Mouse (Mus musculus) spleen, adult 2 months (tissue): ENCODE results near the gene Pitpnm3. TPM values are rescaled to one million over a fixed set of nuclear protein-coding genes. Genes with fewer than 3 reads are reported as not detected.

ENCODE experiments used
- DNase-seq, 2 experiments: peaks; one replicate each; pipeline versions ENCODE4 v3.0.0 to v3.0.0-alpha.2; 2012 to 2021; ENCODE audit warnings: low spot score in 2 of 2, low read depth in 1 of 2
- H3K27ac ChIP-seq: fragments of 200-500 bp; 2 replicates; pipeline ENCODE4 v1.5.1; 2012; ENCODE audit warnings: low read length, inconsistent platforms; ENCODE audit not compliant: insufficient read depth
- H3K27me3 ChIP-seq: fragments of 200-500 bp; 2 replicates; pipeline ENCODE4 v1.6.1; 2012; ENCODE audit warnings: mild to moderate bottlenecking, moderate library complexity, low read length, inconsistent platforms; ENCODE audit not compliant: control insufficient read depth, insufficient read depth
- H3K36me3 ChIP-seq: fragments of 200-500 bp; 2 replicates; pipeline ENCODE4 v1.6.1; 2012; ENCODE audit warnings: mild to moderate bottlenecking, low read length, inconsistent platforms; ENCODE audit not compliant: control insufficient read depth, insufficient read depth
- H3K4me1 ChIP-seq: fragments of 200-500 bp; 2 replicates; pipeline ENCODE4 v1.6.1; 2011; ENCODE audit warnings: inconsistent platforms; ENCODE audit not compliant: control insufficient read depth, insufficient read depth, insufficient read length
- H3K4me3 ChIP-seq: fragments of 200-500 bp; 2 replicates; pipeline ENCODE4 v1.5.1; 2011; ENCODE audit warnings: mild to moderate bottlenecking, inconsistent platforms; ENCODE audit not compliant: insufficient read depth, insufficient read length; ENCODE audit errors: extremely low read depth
- CTCF ChIP-seq: fragments of 200-500 bp; IDR thresholded peaks from 2 replicates; pipeline ENCODE4 v1.5.1; 2011; ENCODE audit warnings: mild to moderate bottlenecking, inconsistent platforms; ENCODE audit not compliant: insufficient read depth, insufficient read length, insufficient replicate concordance; ENCODE audit errors: extremely low read depth
- POLR2A ChIP-seq: fragments of 200-500 bp; IDR thresholded peaks from 2 replicates; pipeline ENCODE4 v1.6.1; 2011; ENCODE audit warnings: low read depth, low read length, inconsistent platforms
- WGBS: fragments of 180-500 bp; shearing (Covaris S2); methylation state at CpG from one replicate; pipeline ENCODE4 v1.1.7; 2018; 5-methylcytosine and 5-hydroxymethylcytosine counted together
- polyA plus RNA-seq: library from polyadenylated mRNA; depleted of rRNA; stranded (reverse); fragments of >200 nt; gene quantifications from 2 replicates; pipeline ENCODE4 v1.2.3, GENCODE M21; 2012; rRNA removed

The Pitpnm3 gene
- polyA plus RNA-seq, 1 experiment = 5.9 TPM

- Histone ChIP-seq H3K4me3 (no peak overlapping the region), H3K27me3 (no peaks in the 10 kb centered on the region), H3K4me1 (no peaks in the 10 kb centered on the region), H3K27ac (no peak overlapping the region), H3K36me3 (no peaks in the 10 kb centered on the region)
- TF ChIP-seq CTCF (no peak), POLR2A (no peak)
- 81% methylated on average over 9 of the region's 9 CpGs for WGBS
- no peak for DNase-seq
Measured at GRCm38 (mm10) chr11:72003171-72003570, 132.4 kb downstream of the Pitpnm3 start.

GRCm38 (mm10) chr11:72002138-72002853, 133.3 kb downstream of the Pitpnm3 start:
- TF ChIP-seq POLR2A (no peak), CTCF (peak; percentile 57; the same call in 1 of the 2 replicates)
- Histone ChIP-seq H3K36me3 (no peaks in the 10 kb centered on the region), H3K4me3 (no peak overlapping the region), H3K4me1 (no peaks in the 10 kb centered on the region), H3K27ac (no peak overlapping the region), H3K27me3 (no peaks in the 10 kb centered on the region)
- WGBS = 52% methylated on average over 13 of the region's 13 CpGs
- DNase-seq = peak in 1 of 2 experiments; percentile 14

DNA sequence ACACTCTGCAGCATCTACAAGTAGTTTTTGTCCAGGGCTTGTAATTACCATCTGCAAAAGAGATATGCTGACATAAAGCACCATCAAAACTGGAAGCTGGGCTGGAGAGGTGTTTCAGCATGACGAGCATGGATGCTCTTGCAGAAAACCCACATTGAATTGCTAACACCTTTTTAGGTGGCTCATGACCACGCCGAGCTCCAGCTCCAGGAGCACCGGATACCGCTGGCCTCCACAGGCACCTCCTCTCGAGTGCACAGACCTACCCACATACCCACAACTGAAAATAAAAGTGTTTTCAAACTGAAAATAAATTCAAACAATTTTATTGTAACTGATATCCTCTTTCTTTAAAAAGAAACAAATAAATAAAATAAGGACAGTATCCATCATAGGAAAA, 135.4 kb downstream of the Pitpnm3 start:
- DNase-seq = no peak
- no peaks in the 10 kb centered on the region for H3K27me3 ChIP-seq
- no peaks in the 10 kb centered on the region for H3K36me3 ChIP-seq
- no peak overlapping the region for H3K4me3 ChIP-seq
- H3K27ac ChIP-seq = no peak overlapping the region
- H3K4me1 ChIP-seq = no peaks in the 10 kb centered on the region; the same call in 1 of the 2 replicates
- WGBS = 45% methylated on average over 6 of the region's 6 CpGs
- TF ChIP-seq CTCF (no peak), POLR2A (no peak)

Other genes with a start within 250 kb of the Pitpnm3 start
- 0.12 and 0.19 TPM in 2 replicates for gene Aipl1, start 98.3 kb downstream of the Pitpnm3 start, polyA plus RNA-seq
- gene Pimreg, start 93.7 kb downstream of the Pitpnm3 start, polyA plus RNA-seq = 1.5 and 2.2 TPM in 2 replicates
- gene Gm43951, start 71.1 kb upstream of the Pitpnm3 start, polyA plus RNA-seq = 0.08 and 0.11 TPM in 2 replicates
- 3.5 and 3.6 TPM in 2 replicates for gene 4933427D14Rik, start 71.7 kb upstream of the Pitpnm3 start, polyA plus RNA-seq
- gene Txndc17, start 71.8 kb upstream of the Pitpnm3 start, polyA plus RNA-seq = 15.8 and 19.9 TPM in 2 replicates
- gene Med31, start 79.8 kb upstream of the Pitpnm3 start, polyA plus RNA-seq = 3.0 and 3.3 TPM in 2 replicates
- gene Slc13a5, start 131.4 kb upstream of the Pitpnm3 start, polyA plus RNA-seq = not detected in 2 replicates
- 20.7 and 22.3 TPM in 2 replicates for gene Xaf1, start 165.9 kb upstream of the Pitpnm3 start, polyA plus RNA-seq
- gene Fbxo39, start 178.7 kb upstream of the Pitpnm3 start, polyA plus RNA-seq = 0.08 and 0.27 TPM in 2 replicates
- not detected in 2 replicates for gene Tekt1, start 226.7 kb upstream of the Pitpnm3 start, polyA plus RNA-seq